Mouse (Mus musculus): Measurements from ENCODE around the gene Dab2ip. TPM values are rescaled to one million over a fixed set of nuclear protein-coding genes. Genes with fewer than 3 reads are reported as not detected.

The Dab2ip gene
- polyA plus RNA-seq, 1 experiment from 2014 or later = 48.1 TPM

DNA sequence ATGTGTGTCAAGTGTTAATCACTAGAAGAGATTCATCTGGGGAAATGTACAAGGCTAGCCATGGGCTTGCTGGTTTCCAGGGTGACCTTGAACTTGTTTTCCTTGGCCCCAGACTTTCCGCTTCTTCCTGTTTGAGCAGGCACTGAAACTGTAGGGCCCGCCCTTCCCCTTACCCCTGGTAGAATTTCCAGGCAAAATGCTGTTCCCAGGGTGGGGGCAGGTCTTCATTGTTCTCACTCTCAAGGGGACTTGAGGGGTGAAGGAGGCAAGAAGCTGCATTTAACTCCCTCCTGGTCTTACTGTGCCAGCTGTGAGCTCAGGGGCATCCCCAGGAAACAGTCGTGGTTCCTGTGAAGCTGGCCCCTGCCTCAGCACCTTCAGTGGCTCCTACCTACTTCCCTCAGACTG lies 55.9 kb downstream of the Dab2ip start:
- H3K27ac ChIP-seq (replicated peaks) = peak overlapping the region; percentile 67
- no peak overlapping the region for H3K9ac ChIP-seq (ENCODE audit: low read length)
- 40% methylated on average over 3 of the region's 3 CpGs for WGBS
- TF ChIP-seq EP300 (optimal IDR thresholded peaks at IDR 0.05) = no peak
- TF ChIP-seq CTCF (IDR thresholded peaks at IDR 0.05; ENCODE audit: low read depth) = no peak
- no peak overlapping the region for H3K4me2 ChIP-seq (replicated peaks; ENCODE audit: low read depth)
- H3K4me1 ChIP-seq (replicated peaks; ENCODE audit: control insufficient read depth, insufficient read depth) = peaks cover 18% of the 10 kb centered on the region
- no peak overlapping the region for H3K4me3 ChIP-seq (ENCODE audit: low read depth, low read length)
- DNase-seq (ENCODE audit: low spot score) (peak; percentile 53), ATAC-seq (ENCODE audit: low FRiP score, low TSS enrichment) (peak; percentile 5)
- no peaks in the 10 kb centered on the region for H3K9me3 ChIP-seq (ENCODE audit: control insufficient read depth, low read length)
- no peaks in the 10 kb centered on the region for H3K27me3 ChIP-seq (ENCODE audit: control insufficient read depth, insufficient read depth, low read length)
- 0 out of 2 replicates have a peak, but pooled peaks cover 2% of the 10 kb centered on the region for H3K36me3 ChIP-seq (ENCODE audit: control insufficient read depth, insufficient read depth, low read length)

DNA sequence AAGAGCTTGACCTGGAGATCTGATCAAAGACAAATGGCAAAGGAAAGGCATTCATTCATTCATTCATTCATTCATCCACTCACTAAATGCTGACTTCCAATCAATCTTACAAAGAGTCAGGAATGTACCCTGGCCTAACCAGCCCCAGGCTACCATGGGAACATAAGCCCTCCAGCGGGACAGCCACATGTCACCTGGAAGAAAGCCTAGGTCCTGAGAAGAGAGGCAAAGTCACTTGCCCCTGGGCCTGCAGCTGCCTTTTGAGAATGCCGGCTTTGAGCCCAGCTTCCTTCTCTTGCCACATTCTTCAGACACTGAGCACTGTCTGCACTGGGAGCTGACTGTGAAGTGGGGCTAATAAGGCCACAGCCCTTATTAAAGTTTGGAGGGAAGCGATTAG lies 56.3 kb downstream of the Dab2ip start:
- H3K4me2 ChIP-seq (replicated peaks; ENCODE audit: low read depth) = no peak overlapping the region
- peaks cover 18% of the 10 kb centered on the region for H3K4me1 ChIP-seq (replicated peaks; ENCODE audit: control insufficient read depth, insufficient read depth)
- H3K36me3 ChIP-seq (ENCODE audit: control insufficient read depth, insufficient read depth, low read length) = 0 out of 2 replicates have a peak, but pooled peaks cover 2% of the 10 kb centered on the region
- ATAC-seq (ENCODE audit: low FRiP score, low TSS enrichment) (no peak), DNase-seq (ENCODE audit: low spot score) (no peak)
- H3K27ac ChIP-seq (replicated peaks) = peak overlapping the region; percentile 67
- H3K9me3 ChIP-seq (ENCODE audit: control insufficient read depth, low read length) = no peaks in the 10 kb centered on the region
- 53% methylated on average over 3 of the region's 3 CpGs for WGBS
- H3K9ac ChIP-seq (ENCODE audit: low read length) = no peak overlapping the region
- no peak overlapping the region for H3K4me3 ChIP-seq (ENCODE audit: low read depth, low read length)
- no peaks in the 10 kb centered on the region for H3K27me3 ChIP-seq (ENCODE audit: control insufficient read depth, insufficient read depth, low read length)
- no peak for TF ChIP-seq EP300 (optimal IDR thresholded peaks at IDR 0.05)
- TF ChIP-seq CTCF (IDR thresholded peaks at IDR 0.05; ENCODE audit: low read depth) = no peak

DNA sequence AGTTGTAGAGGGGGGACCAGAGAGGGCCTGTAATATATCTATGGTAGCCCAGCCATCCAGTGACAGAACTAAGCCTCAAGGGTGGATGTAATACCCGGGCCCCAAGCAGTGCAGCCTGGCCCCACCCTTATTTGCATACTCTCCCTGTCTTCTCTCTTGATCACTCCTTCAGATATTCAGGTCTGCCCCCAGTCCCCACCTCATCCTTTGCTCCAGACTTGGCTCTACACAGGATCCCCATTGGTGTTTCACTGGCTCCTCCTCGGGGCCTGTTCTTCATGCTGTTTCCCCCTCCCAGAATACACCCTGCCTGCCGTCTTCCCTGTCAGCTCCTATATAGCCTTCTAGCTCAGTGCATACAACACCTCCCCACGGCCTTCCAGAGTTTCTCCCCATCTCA lies 57.3 kb downstream of the Dab2ip start:
- no peak for ATAC-seq (ENCODE audit: low FRiP score, low TSS enrichment)
- 55% methylated on average over 4 of the region's 4 CpGs for WGBS
- Histone ChIP-seq H3K9me3 (ENCODE audit: control insufficient read depth, low read length) (no peaks in the 10 kb centered on the region), H3K4me3 (ENCODE audit: low read depth, low read length) (no peak overlapping the region), H3K27me3 (ENCODE audit: control insufficient read depth, insufficient read depth, low read length) (no peaks in the 10 kb centered on the region), H3K36me3 (ENCODE audit: control insufficient read depth, insufficient read depth, low read length) (0 out of 2 replicates have a peak, but pooled peaks cover 2% of the 10 kb centered on the region), H3K9ac (ENCODE audit: low read length) (no peak overlapping the region), H3K4me2 (replicated peaks; ENCODE audit: low read depth) (no peak overlapping the region), H3K4me1 (replicated peaks; ENCODE audit: control insufficient read depth, insufficient read depth) (peaks cover 13% of the 10 kb centered on the region), H3K27ac (replicated peaks) (no peak overlapping the region; the same call in 1 of the 2 replicates)
- TF ChIP-seq EP300 (optimal IDR thresholded peaks at IDR 0.05) = no peak
- TF ChIP-seq CTCF (IDR thresholded peaks at IDR 0.05; ENCODE audit: low read depth) = no peak
- no peak for DNase-seq (ENCODE audit: low spot score)

DNA sequence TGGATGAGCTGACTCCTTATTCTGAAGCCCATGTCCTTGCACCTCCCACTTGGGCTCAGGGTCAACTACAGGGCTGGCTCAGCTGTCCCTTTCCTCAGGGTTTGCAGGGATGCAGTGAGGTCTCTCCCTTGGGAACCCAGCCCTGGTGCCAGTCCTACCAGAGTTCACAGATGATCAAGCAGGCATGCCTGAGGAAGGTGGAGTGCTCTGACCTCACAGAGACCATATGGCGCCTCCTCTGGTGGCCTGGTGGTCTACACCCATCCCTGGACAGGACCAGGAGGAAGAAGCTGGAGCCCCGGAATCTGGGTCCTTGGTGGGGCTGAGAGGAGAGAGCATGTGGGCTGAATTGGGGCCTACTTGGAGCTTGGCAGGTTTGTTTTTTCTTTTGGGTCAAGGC lies 57.9 kb downstream of the Dab2ip start:
- DNase-seq (ENCODE audit: low spot score) (peak; percentile 43), ATAC-seq (ENCODE audit: low FRiP score, low TSS enrichment) (no peak)
- H3K36me3 ChIP-seq (ENCODE audit: control insufficient read depth, insufficient read depth, low read length) = 0 out of 2 replicates have a peak, but pooled peaks cover 2% of the 10 kb centered on the region
- no peaks in the 10 kb centered on the region for H3K27me3 ChIP-seq (ENCODE audit: control insufficient read depth, insufficient read depth, low read length)
- no peak overlapping the region for H3K4me2 ChIP-seq (replicated peaks; ENCODE audit: low read depth)
- no peak overlapping the region for H3K9ac ChIP-seq (ENCODE audit: low read length)
- 50% methylated on average over 2 of the region's 2 CpGs for WGBS
- H3K4me1 ChIP-seq (replicated peaks; ENCODE audit: control insufficient read depth, insufficient read depth) = peaks cover 6% of the 10 kb centered on the region
- peak overlapping the region; percentile 71 for H3K27ac ChIP-seq (replicated peaks)
- TF ChIP-seq CTCF (IDR thresholded peaks at IDR 0.05; ENCODE audit: low read depth) (peak; percentile 45), EP300 (optimal IDR thresholded peaks at IDR 0.05) (no peak)
- no peaks in the 10 kb centered on the region for H3K9me3 ChIP-seq (ENCODE audit: control insufficient read depth, low read length)
- no peak overlapping the region for H3K4me3 ChIP-seq (ENCODE audit: low read depth, low read length)

DNA sequence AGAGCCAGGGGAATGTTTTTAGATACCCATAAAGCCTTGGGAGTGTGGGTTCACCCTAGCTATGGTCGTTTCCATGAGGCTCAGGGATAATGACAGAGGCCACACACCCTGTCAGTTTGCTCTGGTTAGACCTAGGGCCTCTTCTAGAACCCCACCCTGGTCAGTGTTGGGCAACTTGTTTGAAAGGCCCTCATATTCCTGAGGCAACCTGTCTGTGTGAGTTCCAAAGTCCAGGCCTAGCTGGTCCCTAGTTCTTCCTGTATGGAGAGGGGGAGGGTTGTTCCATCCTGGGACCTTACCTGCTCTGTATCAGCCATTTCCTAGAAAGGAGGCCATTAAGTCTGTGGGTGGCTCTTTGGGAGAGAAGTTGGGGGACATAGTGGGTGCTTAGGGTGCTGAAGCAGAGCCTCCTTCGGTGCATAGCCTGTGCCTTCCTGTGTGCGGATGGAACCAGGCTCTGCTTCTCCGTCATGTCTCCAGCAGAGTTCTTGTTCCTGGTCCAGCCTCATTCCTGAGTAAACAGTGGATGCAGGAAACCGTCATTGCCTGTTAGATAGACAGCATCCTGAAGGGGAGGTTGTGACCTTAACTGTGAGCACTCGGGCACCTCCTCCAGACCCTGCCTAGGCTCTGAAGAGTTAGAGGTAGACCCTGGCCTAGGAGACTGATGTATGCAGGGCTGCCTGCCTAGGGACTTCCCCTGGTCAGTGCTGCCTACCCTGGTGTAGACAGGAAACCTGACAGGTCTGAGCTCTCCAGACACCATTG lies 59.0 kb downstream of the Dab2ip start:
- Histone ChIP-seq H3K9me3 (ENCODE audit: control insufficient read depth, low read length) (no peaks in the 10 kb centered on the region), H3K27me3 (ENCODE audit: control insufficient read depth, insufficient read depth, low read length) (no peaks in the 10 kb centered on the region), H3K4me3 (ENCODE audit: low read depth, low read length) (no peak overlapping the region), H3K9ac (ENCODE audit: low read length) (no peak overlapping the region), H3K4me1 (replicated peaks; ENCODE audit: control insufficient read depth, insufficient read depth) (peaks cover 8% of the 10 kb centered on the region), H3K36me3 (ENCODE audit: control insufficient read depth, insufficient read depth, low read length) (0 out of 2 replicates have a peak, but pooled peaks cover 2% of the 10 kb centered on the region), H3K4me2 (replicated peaks; ENCODE audit: low read depth) (no peak overlapping the region), H3K27ac (replicated peaks) (peak overlapping the region; percentile 71)
- peak; percentile 71 for DNase-seq (ENCODE audit: low spot score)
- peak; percentile 82 for ATAC-seq (ENCODE audit: low FRiP score, low TSS enrichment)
- no peak for TF ChIP-seq CTCF (IDR thresholded peaks at IDR 0.05; ENCODE audit: low read depth)
- TF ChIP-seq EP300 (optimal IDR thresholded peaks at IDR 0.05) = no peak
- 55% methylated on average over 6 of the region's 6 CpGs for WGBS

DNA sequence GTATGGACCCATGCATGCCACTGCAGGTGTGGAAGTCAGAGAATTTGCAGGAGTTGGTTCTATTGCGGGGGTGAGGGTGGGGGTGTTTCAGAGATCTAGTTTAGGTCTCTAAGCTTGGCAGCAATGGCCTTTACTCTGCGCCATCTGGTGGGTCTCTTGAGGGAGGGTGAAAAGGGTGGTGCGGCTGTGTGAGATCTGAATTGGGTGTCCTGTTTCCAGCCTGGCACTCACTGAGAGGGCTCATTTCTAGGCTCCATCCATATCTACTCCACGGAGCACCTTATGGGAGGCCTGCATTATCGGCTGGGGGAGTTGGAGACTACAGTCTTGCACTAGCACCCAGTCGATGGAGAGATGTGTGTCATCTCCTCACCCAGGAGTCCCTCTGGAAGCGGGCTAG lies 60.9 kb downstream of the Dab2ip start:
- 62% methylated on average over 7 of the region's 7 CpGs for WGBS
- H3K36me3 ChIP-seq (ENCODE audit: control insufficient read depth, insufficient read depth, low read length) = no peaks in the 10 kb centered on the region
- DNase-seq (ENCODE audit: low spot score) = no peak
- no peaks in the 10 kb centered on the region for H3K9me3 ChIP-seq (ENCODE audit: control insufficient read depth, low read length)
- no peak overlapping the region for H3K27ac ChIP-seq (replicated peaks)
- no peak for ATAC-seq (ENCODE audit: low FRiP score, low TSS enrichment)
- H3K4me2 ChIP-seq (replicated peaks; ENCODE audit: low read depth) = no peak overlapping the region
- TF ChIP-seq CTCF (IDR thresholded peaks at IDR 0.05; ENCODE audit: low read depth) (peak; percentile 10; the same call in 1 of the 2 replicates), EP300 (optimal IDR thresholded peaks at IDR 0.05) (no peak)
- peaks cover 19% of the 10 kb centered on the region for H3K4me1 ChIP-seq (replicated peaks; ENCODE audit: control insufficient read depth, insufficient read depth)
- H3K27me3 ChIP-seq (ENCODE audit: control insufficient read depth, insufficient read depth, low read length) = no peaks in the 10 kb centered on the region
- no peak overlapping the region for H3K4me3 ChIP-seq (ENCODE audit: low read depth, low read length)
- H3K9ac ChIP-seq (ENCODE audit: low read length) = no peak overlapping the region
